26 mouse cellular contexts compared by ENCODE assay signal in genomic region chr5:4894988-4895387, GRCm38 (mm10).
A peak's percentile ranks its signal among the peaks of the same experiment; 100 is the strongest.
DNase-seq lines count a peak whose midpoint lies in the region; ATAC-seq lines count a peak whose summit lies in the region.
"Had no signal": no experiment of that assay in that cellular context is flagged by ENCODE, and none has a peak within 500 bp of the region (broad histone marks: within the 10 kb centered on the region; RNA-seq: fewer than 3 reads in every experiment).

No protein-coding gene starts in this region.

- no peaks in the 10 kb centered on the region for H3K9me3 ChIP-seq in hindbrain, embryonic 10.5 days
- no peaks in the 10 kb centered on the region for H3K9me3 ChIP-seq in hindbrain, embryonic 13.5 days
- H3K9me3 ChIP-seq in midbrain, embryonic 13.5 days, result no peaks in the 10 kb centered on the region
- H3K9me3 ChIP-seq: embryonic facial prominence, embryonic 12.5 days; forebrain, embryonic 10.5 days; heart, embryonic 13.5 days; kidney, embryonic 15.5 days; liver, embryonic 13.5 days; megakaryocyte, embryonic 14.5 days had no signal

- H3K9ac ChIP-seq in hindbrain, embryonic 13.5 days, result no peak overlapping the region
- H3K9ac ChIP-seq in midbrain, embryonic 13.5 days (replicated peaks), result no peak overlapping the region
- H3K9ac ChIP-seq: embryonic facial prominence, embryonic 12.5 days; heart, embryonic 13.5 days; kidney, embryonic 15.5 days; liver, embryonic 13.5 days had no signal

- DNase-seq in adrenal gland, postnatal 10 days, result peak; percentile 43
- DNase-seq in adrenal gland, adult 2 months, result no peak
- DNase-seq in hindbrain, embryonic 10.5 days (ENCODE audit: low spot score), result no peak
- DNase-seq in T-cell, adult 2 months (ENCODE audit: low spot score), result no peak
- DNase-seq in cerebellum, postnatal 14 days, result no peak
- DNase-seq: adrenal gland, postnatal 25 days; cerebellum, adult 2 months; cerebellum, postnatal 25 days; gastrocnemius, postnatal 10 days; heart, postnatal 10 days; kidney, adult 18-20 months; kidney, postnatal 25 days; liver, embryonic 13.5 days; lung, adult 18-20 months; lung, postnatal 4 days; thymus, postnatal 4 days had no signal

- no peaks in the 10 kb centered on the region for H3K27me3 ChIP-seq in hindbrain, embryonic 10.5 days (ENCODE audit: insufficient read depth, poor library complexity, severe bottlenecking)
- no peaks in the 10 kb centered on the region for H3K27me3 ChIP-seq in hindbrain, embryonic 13.5 days
- H3K27me3 ChIP-seq in midbrain, embryonic 13.5 days, result no peaks in the 10 kb centered on the region
- H3K27me3 ChIP-seq: CH12.LX; embryonic facial prominence, embryonic 12.5 days; heart, embryonic 13.5 days; kidney, embryonic 15.5 days; liver, embryonic 13.5 days; megakaryocyte, embryonic 14.5 days had no signal

- no peaks in the 10 kb centered on the region for H3K36me3 ChIP-seq in hindbrain, embryonic 10.5 days
- no peaks in the 10 kb centered on the region for H3K36me3 ChIP-seq in hindbrain, embryonic 13.5 days
- no peaks in the 10 kb centered on the region for H3K36me3 ChIP-seq in midbrain, embryonic 13.5 days
- H3K36me3 ChIP-seq: embryonic facial prominence, embryonic 12.5 days; forebrain, embryonic 10.5 days; heart, embryonic 13.5 days; kidney, embryonic 15.5 days; liver, embryonic 13.5 days had no signal

- H3K27ac ChIP-seq in hindbrain, embryonic 10.5 days, result peak overlapping the region; percentile 5; the same call in 1 of the 2 replicates
- H3K27ac ChIP-seq in hindbrain, embryonic 13.5 days, result no peak overlapping the region
- H3K27ac ChIP-seq in midbrain, embryonic 13.5 days, result peak overlapping the region; percentile 64; the same call in 1 of the 2 replicates
- H3K27ac ChIP-seq: embryonic facial prominence, embryonic 12.5 days; forebrain, embryonic 10.5 days; heart, embryonic 13.5 days; kidney, embryonic 15.5 days; liver, embryonic 13.5 days had no signal

- no peak for ATAC-seq in hindbrain, embryonic 13.5 days (ENCODE audit: low FRiP score)
- no peak for ATAC-seq in midbrain, embryonic 13.5 days
- ATAC-seq: hindbrain, embryonic 16.5 days; lung, postnatal 0 days had no signal

- H3K4me1 ChIP-seq in hindbrain, embryonic 10.5 days (replicated peaks), result peaks cover 10% of the 10 kb centered on the region; the same call in 1 of the 2 replicates
- H3K4me1 ChIP-seq in hindbrain, embryonic 13.5 days (replicated peaks), result peaks cover 18% of the 10 kb centered on the region
- peaks cover 38% of the 10 kb centered on the region for H3K4me1 ChIP-seq in midbrain, embryonic 13.5 days (replicated peaks)
- H3K4me1 ChIP-seq: liver, embryonic 13.5 days had no signal

- H3K4me3 ChIP-seq in hindbrain, embryonic 10.5 days, result no peak overlapping the region
- no peak overlapping the region for H3K4me3 ChIP-seq in hindbrain, embryonic 13.5 days
- H3K4me3 ChIP-seq in midbrain, embryonic 13.5 days (replicated peaks), result no peak overlapping the region
- H3K4me3 ChIP-seq: embryonic facial prominence, embryonic 12.5 days; forebrain, embryonic 10.5 days; heart, embryonic 13.5 days; kidney, embryonic 15.5 days; liver, embryonic 13.5 days; megakaryocyte, embryonic 14.5 days had no signal

- no peak overlapping the region for H3K4me2 ChIP-seq in hindbrain, embryonic 13.5 days
- H3K4me2 ChIP-seq in midbrain, embryonic 13.5 days (replicated peaks), result no peak overlapping the region
- H3K4me2 ChIP-seq: embryonic facial prominence, embryonic 12.5 days; heart, embryonic 13.5 days; kidney, embryonic 15.5 days; liver, embryonic 13.5 days had no signal

- 75% methylated on average over 3 of the region's 3 CpGs for WGBS in hindbrain, embryonic 10.5 days
- WGBS in hindbrain, embryonic 13.5 days, result 46% methylated on average over 3 of the region's 3 CpGs
- WGBS in midbrain, embryonic 13.5 days, result 64% methylated on average over 3 of the region's 3 CpGs
